Mouse (Mus musculus): ENCODE data around the gene Abhd8.
"Not testable (repeated sequence)": the region's sequence is repeated elsewhere in the genome, so short reads cannot be mapped to it uniquely, and the experiment has no call there.

The Abhd8 gene

GRCm38 (mm10) chr8:71461152-71461840 lies 2.2 kb downstream of the Abhd8 start:
- no peak for DNase-seq (ENCODE audit: extremely low spot score, low spot score)

GRCm38 (mm10) chr8:71460716-71461115 lies 2.7 kb downstream of the Abhd8 start:
- DNase-seq (ENCODE audit: extremely low spot score, low spot score): no peak

GRCm38 (mm10) chr8:71457659-71458270 lies 5.7 kb downstream of the Abhd8 start:
- DNase-seq (ENCODE audit: extremely low spot score, low spot score): no peak

GRCm38 (mm10) chr8:71456906-71457305 lies 6.5 kb downstream of the Abhd8 start:
- no peak for DNase-seq (ENCODE audit: extremely low spot score, low spot score)

GRCm38 (mm10) chr8:71454668-71455067 lies 8.8 kb downstream of the Abhd8 start:
- DNase-seq (ENCODE audit: extremely low spot score, low spot score): peak; percentile 8

- DNase-seq (ENCODE audit: extremely low spot score, low spot score): no peak
These were observed 10.8 kb downstream of the Abhd8 start for GRCm38 (mm10) chr8:71452669-71453068.

- no peak for DNase-seq (ENCODE audit: extremely low spot score, low spot score)
These were observed 11.7 kb downstream of the Abhd8 start for GRCm38 (mm10) chr8:71451777-71452176.

GRCm38 (mm10) chr8:71451337-71451736 lies 12.1 kb downstream of the Abhd8 start:
- no peak for DNase-seq (ENCODE audit: extremely low spot score, low spot score)

GRCm38 (mm10) chr8:71445096-71445495 lies 18.4 kb downstream of the Abhd8 start:
- DNase-seq (ENCODE audit: extremely low spot score, low spot score): no peak

GRCm38 (mm10) chr8:71441404-71441803 lies 22.1 kb downstream of the Abhd8 start:
- peak; percentile 41 for DNase-seq (ENCODE audit: extremely low spot score, low spot score)

GRCm38 (mm10) chr8:71437041-71437440 lies 26.4 kb downstream of the Abhd8 start:
- no peak for DNase-seq (ENCODE audit: extremely low spot score, low spot score)

GRCm38 (mm10) chr8:71432935-71433334 lies 30.5 kb downstream of the Abhd8 start:
- DNase-seq (ENCODE audit: extremely low spot score, low spot score): not testable (repeated sequence)

- no peak for DNase-seq (ENCODE audit: extremely low spot score, low spot score)
These were observed 41.3 kb downstream of the Abhd8 start for GRCm38 (mm10) chr8:71422121-71422520.

GRCm38 (mm10) chr8:71411535-71412273 lies 51.8 kb downstream of the Abhd8 start:
- peak; percentile 17 for DNase-seq (ENCODE audit: extremely low spot score, low spot score)

- peak; percentile 6 for DNase-seq (ENCODE audit: extremely low spot score, low spot score)
These were observed 55.2 kb downstream of the Abhd8 start for GRCm38 (mm10) chr8:71408231-71408630.

- DNase-seq (ENCODE audit: extremely low spot score, low spot score): peak; percentile 10
These were observed 56.0 kb downstream of the Abhd8 start for GRCm38 (mm10) chr8:71407441-71407840.
